Mouse (Mus musculus) liver, adult 2 months (tissue): ENCODE results near the gene Pkd1l3. TPM values are rescaled to one million over a fixed set of nuclear protein-coding genes. Genes with fewer than 3 reads are reported as not detected.

Experiments used
- DNase-seq: peaks from one replicate; pipeline ENCODE4 v3.0.0-alpha.2; 2011; ENCODE audit warnings: low read depth, low spot score; ENCODE audit errors: extremely low read depth
- H3K27ac ChIP-seq: fragments of 200-500 bp; replicated peaks from 2 replicates; pipeline ENCODE4 v1.5.1; 2012; ENCODE audit warnings: low read depth, mild to moderate bottlenecking, control low read depth, inconsistent platforms, low read length; ENCODE audit not compliant: insufficient read depth
- H3K27me3 ChIP-seq: fragments of 200-500 bp; 2 replicates; pipeline ENCODE4 v1.6.1; 2012; ENCODE audit warnings: mild to moderate bottlenecking, moderate library complexity, low read length, inconsistent platforms; ENCODE audit not compliant: control insufficient read depth, insufficient read depth
- H3K36me3 ChIP-seq: fragments of 200-500 bp; 2 replicates; pipeline ENCODE4 v1.6.1; 2012; ENCODE audit warnings: low read length, inconsistent platforms; ENCODE audit not compliant: control insufficient read depth, insufficient read depth
- H3K4me1 ChIP-seq: fragments of 200-500 bp; 2 replicates; pipeline ENCODE4 v1.6.1; 2011; ENCODE audit warnings: low read length; ENCODE audit not compliant: control insufficient read depth, insufficient read depth
- H3K4me3 ChIP-seq: fragments of 200-500 bp; 2 replicates; pipeline ENCODE4 v1.5.1; 2011; ENCODE audit warnings: low read depth, mild to moderate bottlenecking, control low read depth, low read length, moderate library complexity; ENCODE audit not compliant: insufficient read depth
- H3K79me2 ChIP-seq: fragments of 200-500 bp; 2 replicates; pipeline ENCODE4 v1.6.1; 2012; ENCODE audit warnings: inconsistent platforms, mild to moderate bottlenecking, low read length, moderate library complexity; ENCODE audit not compliant: control insufficient read depth, insufficient read depth
- H3K9ac ChIP-seq: fragments of 200-500 bp; 2 replicates; pipeline ENCODE4 v1.6.1; 2012; ENCODE audit warnings: low read depth, mild to moderate bottlenecking, control low read depth, inconsistent platforms, low read length
- CTCF ChIP-seq: fragments of 200-500 bp; IDR thresholded peaks from 2 replicates; pipeline ENCODE4 v1.5.1; 2011; ENCODE audit warnings: low read depth, low read length, control low read depth
- POLR2A ChIP-seq: fragments of 200-500 bp; IDR thresholded peaks from 2 replicates; pipeline ENCODE4 v1.6.1; 2011; ENCODE audit warnings: low read length, control low read depth; ENCODE audit not compliant: insufficient read depth; ENCODE audit errors: extremely low read depth
- WGBS: fragments of 180-500 bp; shearing (Covaris S2); methylation state at CpG from one replicate; pipeline ENCODE4 v1.1.7; 2018; 5-methylcytosine and 5-hydroxymethylcytosine counted together
- polyA plus RNA-seq: library from polyadenylated mRNA; depleted of rRNA; stranded (reverse); fragments of >200 nt; gene quantifications from 2 replicates; pipeline ENCODE4 v1.2.3, GENCODE M21; 2012
- total RNA-seq: library from RNA; depleted of rRNA; stranded (reverse); fragments of >200 nt; gene quantifications from 2 replicates; pipeline ENCODE4 v1.2.3, GENCODE M21; 2014

Pkd1l3 gene
- total and polyA plus RNA-seq, 2 experiments, result not detected

- no peak overlapping the region for H3K27ac ChIP-seq
- 79% methylated on average over 5 of the region's 5 CpGs for WGBS
- DNase-seq, result no peak
- H3K27me3 ChIP-seq, result no peaks in the 10 kb centered on the region
- H3K36me3 ChIP-seq, result no peaks in the 10 kb centered on the region
- no peaks in the 10 kb centered on the region for H3K79me2 ChIP-seq
- no peak overlapping the region for H3K9ac ChIP-seq
- no peak overlapping the region for H3K4me3 ChIP-seq
- H3K4me1 ChIP-seq, result no peaks in the 10 kb centered on the region
- TF ChIP-seq POLR2A (no peak), CTCF (no peak)
These were observed 24.5 kb downstream of the Pkd1l3 start for GRCm38 (mm10) chr8:109638851-109639250.

- H3K4me1 ChIP-seq, result no peaks in the 10 kb centered on the region
- 51% methylated on average over 7 of the region's 7 CpGs for WGBS
- H3K27me3 ChIP-seq, result no peaks in the 10 kb centered on the region
- H3K79me2 ChIP-seq, result no peaks in the 10 kb centered on the region
- H3K4me3 ChIP-seq, result no peak overlapping the region
- DNase-seq, result no peak
- no peak for TF ChIP-seq CTCF
- no peak for TF ChIP-seq POLR2A
- H3K27ac ChIP-seq, result no peak overlapping the region
- no peaks in the 10 kb centered on the region for H3K36me3 ChIP-seq
- H3K9ac ChIP-seq, result no peak overlapping the region
These were observed 26.1 kb downstream of the Pkd1l3 start for GRCm38 (mm10) chr8:109640410-109640809.

- DNase-seq, result no peak
- H3K36me3 ChIP-seq, result no peaks in the 10 kb centered on the region
- H3K4me3 ChIP-seq, result no peak overlapping the region
- no peak overlapping the region for H3K9ac ChIP-seq
- no peak overlapping the region for H3K27ac ChIP-seq
- H3K79me2 ChIP-seq, result no peaks in the 10 kb centered on the region
- no peaks in the 10 kb centered on the region for H3K27me3 ChIP-seq
- WGBS, result 80% methylated on average over 5 of the region's 5 CpGs
- H3K4me1 ChIP-seq, result no peaks in the 10 kb centered on the region
- TF ChIP-seq CTCF (no peak), POLR2A (no peak)
These were observed 26.9 kb downstream of the Pkd1l3 start for GRCm38 (mm10) chr8:109641236-109641635.

- DNase-seq, result no peak
- Histone ChIP-seq H3K9ac (no peak overlapping the region), H3K36me3 (no peaks in the 10 kb centered on the region), H3K27me3 (no peaks in the 10 kb centered on the region), H3K27ac (no peak overlapping the region), H3K4me1 (no peaks in the 10 kb centered on the region), H3K79me2 (no peaks in the 10 kb centered on the region), H3K4me3 (no peak overlapping the region)
- TF ChIP-seq CTCF, result no peak
- TF ChIP-seq POLR2A, result no peak
- WGBS, result 75% methylated on average over 11 of the region's 11 CpGs
These were observed 33.0 kb downstream of the Pkd1l3 start for GRCm38 (mm10) chr8:109647331-109647730.

GRCm38 (mm10) chr8:109648469-109648868, 34.2 kb downstream of the Pkd1l3 start:
- Histone ChIP-seq H3K9ac (no peak overlapping the region), H3K4me3 (no peak overlapping the region), H3K4me1 (no peaks in the 10 kb centered on the region), H3K27ac (no peak overlapping the region), H3K27me3 (no peaks in the 10 kb centered on the region), H3K36me3 (no peaks in the 10 kb centered on the region), H3K79me2 (no peaks in the 10 kb centered on the region)
- DNase-seq, result no peak
- TF ChIP-seq POLR2A (no peak), CTCF (no peak)
- WGBS, result 76% methylated on average over 7 of the region's 7 CpGs

- 82% methylated on average over 10 of the region's 10 CpGs for WGBS
- no peak for DNase-seq
- Histone ChIP-seq H3K9ac (no peak overlapping the region), H3K36me3 (no peaks in the 10 kb centered on the region), H3K4me1 (no peaks in the 10 kb centered on the region), H3K27me3 (no peaks in the 10 kb centered on the region), H3K27ac (no peak overlapping the region), H3K4me3 (no peak overlapping the region), H3K79me2 (no peaks in the 10 kb centered on the region)
- no peak for TF ChIP-seq CTCF
- no peak for TF ChIP-seq POLR2A
These were observed 36.5 kb downstream of the Pkd1l3 start for GRCm38 (mm10) chr8:109650801-109651200.
